Mouse (Mus musculus) lung, adult 2 months (tissue): ENCODE measurements around the gene Clstn2. TPM values are rescaled to one million over a fixed set of nuclear protein-coding genes. Genes with fewer than 3 reads are reported as not detected.

ENCODE experiments used
- DNase-seq: peaks from one replicate; pipeline ENCODE4 v3.0.0; 2022
- H3K4me1 ChIP-seq: fragments of 200-500 bp; 2 replicates; pipeline ENCODE4 v1.6.1; 2011; ENCODE audit warnings: low read length; ENCODE audit not compliant: control insufficient read depth, insufficient read depth
- H3K4me3 ChIP-seq: fragments of 200-500 bp; replicated peaks from 2 replicates; pipeline ENCODE3; 2011; ENCODE audit warnings: low read depth, mild to moderate bottlenecking, control low read depth, low read length; ENCODE audit errors: extremely low read depth
- CTCF ChIP-seq: fragments of 200-500 bp; IDR thresholded peaks from 2 replicates; pipeline ENCODE4 v1.5.1; 2011; ENCODE audit warnings: mild to moderate bottlenecking, low read length, control low read depth; ENCODE audit not compliant: insufficient read depth
- POLR2A ChIP-seq: fragments of 200-500 bp; IDR thresholded peaks from 2 replicates; pipeline ENCODE4 v1.6.1; 2011; ENCODE audit warnings: low read depth, mild to moderate bottlenecking, control low read depth, low read length, borderline replicate concordance; ENCODE audit errors: extremely low read depth
- WGBS: fragments of 180-500 bp; shearing (Covaris S2); methylation state at CpG from one replicate; pipeline ENCODE4 v1.1.7; 2018; 5-methylcytosine and 5-hydroxymethylcytosine counted together
- polyA plus RNA-seq: library from polyadenylated mRNA; depleted of rRNA; stranded (reverse); fragments of >200 nt; gene quantifications from 2 replicates; pipeline ENCODE4 v1.2.3, GENCODE M21; 2012

The Clstn2 gene
- polyA plus RNA-seq, 1 experiment, result 9.9 TPM

GRCm38 (mm10) chr9:97763048-97763447 lies 269.9 kb downstream of the Clstn2 start:
- 44% methylated on average over 4 of the region's 4 CpGs for WGBS
- no peak overlapping the region for H3K4me3 ChIP-seq
- TF ChIP-seq CTCF, result no peak
- TF ChIP-seq POLR2A, result no peak
- 0 out of 2 replicates have a peak, but pooled peaks cover 2% of the 10 kb centered on the region for H3K4me1 ChIP-seq
- DNase-seq, result no peak

GRCm38 (mm10) chr9:97755599-97756270 lies 277.2 kb downstream of the Clstn2 start:
- no peak for DNase-seq
- no peak overlapping the region for H3K4me3 ChIP-seq
- TF ChIP-seq POLR2A, result no peak
- no peak for TF ChIP-seq CTCF
- WGBS, result 84% methylated on average over 7 of the region's 7 CpGs
- H3K4me1 ChIP-seq, result no peaks in the 10 kb centered on the region; the same call in 1 of the 2 replicates

- Histone ChIP-seq H3K4me3 (no peak overlapping the region), H3K4me1 (no peaks in the 10 kb centered on the region; the same call in 1 of the 2 replicates)
- TF ChIP-seq POLR2A, result no peak
- no peak for TF ChIP-seq CTCF
- WGBS, result 58% methylated on average over 2 of the region's 2 CpGs
- no peak for DNase-seq
Observed at GRCm38 (mm10) chr9:97753715-97754114, 279.3 kb downstream of the Clstn2 start.

GRCm38 (mm10) chr9:97746574-97746973 lies 286.4 kb downstream of the Clstn2 start:
- no peak for TF ChIP-seq CTCF
- TF ChIP-seq POLR2A, result no peak
- 57% methylated on average over 2 of the region's 2 CpGs for WGBS
- no peak for DNase-seq
- Histone ChIP-seq H3K4me3 (no peak overlapping the region), H3K4me1 (no peaks in the 10 kb centered on the region)

- no peak for DNase-seq
- no peaks in the 10 kb centered on the region for H3K4me1 ChIP-seq
- TF ChIP-seq CTCF (no peak), POLR2A (no peak)
- 84% methylated on average over 3 of the region's 3 CpGs for WGBS
- H3K4me3 ChIP-seq, result no peak overlapping the region
Observed at GRCm38 (mm10) chr9:97727715-97728486, 305.1 kb downstream of the Clstn2 start.

- Histone ChIP-seq H3K4me1 (no peaks in the 10 kb centered on the region), H3K4me3 (no peak overlapping the region)
- TF ChIP-seq CTCF (no peak), POLR2A (no peak)
- DNase-seq, result no peak
Observed at GRCm38 (mm10) chr9:97717728-97718127, 315.3 kb downstream of the Clstn2 start.

GRCm38 (mm10) chr9:97717005-97717404 lies 316.0 kb downstream of the Clstn2 start:
- DNase-seq, result no peak
- TF ChIP-seq POLR2A (no peak), CTCF (no peak)
- WGBS, result 70% methylated on average over 7 of the region's 7 CpGs
- no peak overlapping the region for H3K4me3 ChIP-seq
- no peaks in the 10 kb centered on the region for H3K4me1 ChIP-seq

- H3K4me1 ChIP-seq, result no peaks in the 10 kb centered on the region
- no peak for DNase-seq
- WGBS, result 86% methylated on average over 3 of the region's 3 CpGs
- TF ChIP-seq POLR2A (no peak), CTCF (no peak)
- H3K4me3 ChIP-seq, result no peak overlapping the region
Observed at GRCm38 (mm10) chr9:97712888-97713287, 320.1 kb downstream of the Clstn2 start.

GRCm38 (mm10) chr9:97703901-97704503 lies 329.0 kb downstream of the Clstn2 start:
- WGBS, result 90% methylated on average over 4 of the region's 4 CpGs
- Histone ChIP-seq H3K4me3 (no peak overlapping the region), H3K4me1 (no peaks in the 10 kb centered on the region)
- TF ChIP-seq CTCF (no peak), POLR2A (no peak)
- no peak for DNase-seq
